Mouse (Mus musculus) midbrain, embryonic 14.5 days (tissue): Measurements from ENCODE around the gene Ccdc190. TPM values are rescaled to one million over a fixed set of nuclear protein-coding genes. Genes with fewer than 3 reads are reported as not detected.

Experiments
- ATAC-seq: fragments of 200-750 bp; cut with Nextera tagmentation; 2 replicates; pipeline ENCODE4 v1.8.0; 2017; ENCODE audit warnings: moderate number of reproducible peaks, moderate library complexity; ENCODE audit not compliant: low FRiP score, low TSS enrichment
- DNase-seq: peaks from one replicate; pipeline ENCODE4 v3.0.0-alpha.2; 2015
- H3K27ac ChIP-seq: fragments of 300-500 bp; sonication (generic); replicated peaks from 2 replicates; pipeline ENCODE4 v1.5.1; 2014; ENCODE audit warnings: mild to moderate bottlenecking, low read depth, low read length, moderate library complexity
- H3K27me3 ChIP-seq: fragments of 300-500 bp; sonication (generic); 2 replicates; pipeline ENCODE4 v1.6.1; 2014; ENCODE audit warnings: low read length, control low read depth, mixed read lengths; ENCODE audit not compliant: control insufficient read depth, insufficient read depth
- H3K36me3 ChIP-seq: fragments of 300-500 bp; sonication (generic); 2 replicates; pipeline ENCODE4 v1.6.1; 2014; ENCODE audit warnings: low read length, control low read depth; ENCODE audit not compliant: control insufficient read depth, insufficient read depth
- H3K4me1 ChIP-seq: fragments of 300-500 bp; sonication (generic); 2 replicates; pipeline ENCODE4 v1.6.1; 2014; ENCODE audit warnings: mild to moderate bottlenecking, antibody characterized with exemption, low read length, control low read depth; ENCODE audit not compliant: control insufficient read depth, insufficient read depth
- H3K4me2 ChIP-seq: fragments of 300-500 bp; sonication (generic); 2 replicates; pipeline ENCODE4 v1.6.1; 2014; ENCODE audit warnings: mild to moderate bottlenecking, low read length, moderate library complexity
- H3K4me3 ChIP-seq: fragments of 300-500 bp; sonication (generic); replicated peaks from 2 replicates; pipeline ENCODE4 v1.5.1; 2014; ENCODE audit warnings: low read depth, low read length
- H3K9ac ChIP-seq: fragments of 300-500 bp; sonication (generic); replicated peaks from 2 replicates; pipeline ENCODE4 v1.6.1; 2014; ENCODE audit warnings: mild to moderate bottlenecking, low read length, moderate library complexity
- H3K9me3 ChIP-seq: fragments of 300-500 bp; sonication (generic); 2 replicates; pipeline ENCODE4 v1.6.1; 2016; ENCODE audit warnings: low read length, control low read depth, mixed read lengths; ENCODE audit not compliant: control insufficient read depth
- WGBS: fragments of 180-500 bp; shearing (Covaris S2); extraction: QIAGEN DNeasy Blood & Tissue Kit; methylation state at CpG from one replicate; pipeline ENCODE4 v1.1.7; 2014; 5-methylcytosine and 5-hydroxymethylcytosine counted together
- polyA plus RNA-seq: library from polyadenylated mRNA; unstranded; fragments of >200 nt; fragmentation: Nextera tagmentation; extraction: Ambion mirVana; gene quantifications from 2 replicates; pipeline ENCODE4 v1.2.1, GENCODE M21; 2014

The Ccdc190 gene
- polyA plus RNA-seq, result 3.4 and 4.7 TPM in 2 replicates

DNA sequence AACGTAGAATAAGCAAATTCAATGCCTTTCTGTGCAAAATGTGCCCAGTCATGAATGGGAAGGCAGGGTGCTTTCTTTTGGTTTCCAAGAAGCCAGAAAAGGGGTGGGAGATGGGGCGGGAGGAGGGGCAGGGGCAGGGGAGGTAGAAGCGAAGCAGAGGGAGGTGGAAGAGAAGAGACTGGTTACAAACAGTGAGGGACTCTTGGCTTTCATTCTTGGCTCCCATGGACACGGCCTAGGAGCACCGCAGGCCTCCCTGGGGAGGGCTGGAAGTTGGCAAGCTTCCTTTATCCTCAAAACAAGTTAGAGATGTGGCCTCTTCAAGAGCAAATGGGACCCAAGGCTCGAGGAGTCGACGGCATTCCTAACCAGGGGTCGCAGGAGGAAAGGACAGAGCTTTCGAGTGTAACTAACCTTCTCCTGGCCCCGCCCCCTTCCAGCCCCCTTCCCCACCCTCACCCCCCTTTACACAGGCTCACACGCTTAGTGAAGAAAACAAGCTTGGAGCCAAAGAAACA, at the start of gene Ccdc190:
Gene Ccdc190, plus strand, starts transcription at position 195 of the 518 bp plus-strand sequence.
- DNase-seq, result peak; percentile 68
- Histone ChIP-seq H3K4me2 (peak within 1 kb of the TSS; percentile 23), H3K4me3 (no peak within 1 kb of the TSS), H3K27me3 (no peaks in the 10 kb centered on the region), H3K36me3 (no peaks in the 10 kb centered on the region), H3K4me1 (peaks cover 3% of the 10 kb centered on the region; the same call in 1 of the 2 replicates), H3K27ac (peak within 1 kb of the TSS; percentile 28; the same call in 1 of the 2 replicates), H3K9me3 (no peaks in the 10 kb centered on the region), H3K9ac (no peak within 1 kb of the TSS)
- 7% methylated on average over 12 of the region's 12 CpGs for WGBS
- peak; percentile 78 for ATAC-seq

DNA sequence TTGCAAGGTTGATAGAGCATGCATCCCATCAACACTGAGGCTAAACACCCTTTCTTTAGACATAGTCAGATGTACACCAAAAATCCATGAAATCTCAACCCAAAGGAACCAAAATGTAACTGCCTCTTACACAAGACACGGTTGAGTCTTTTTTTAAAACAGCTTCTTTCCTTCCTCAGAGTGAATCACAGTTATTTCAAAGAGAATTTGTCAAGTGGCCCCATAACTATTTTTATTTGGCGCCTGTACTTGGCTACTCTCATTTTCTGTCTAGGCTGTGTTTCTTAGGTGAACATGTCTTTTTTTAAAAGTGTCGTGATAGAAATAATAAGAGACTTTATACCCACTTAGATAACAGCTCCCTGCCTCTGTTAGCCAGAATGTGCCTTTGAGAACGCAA, 49.4 kb upstream of the Ccdc190 start:
- DNase-seq, result no peak
- no peak overlapping the region for H3K4me3 ChIP-seq
- 91% methylated on average over 4 of the region's 4 CpGs for WGBS

DNA sequence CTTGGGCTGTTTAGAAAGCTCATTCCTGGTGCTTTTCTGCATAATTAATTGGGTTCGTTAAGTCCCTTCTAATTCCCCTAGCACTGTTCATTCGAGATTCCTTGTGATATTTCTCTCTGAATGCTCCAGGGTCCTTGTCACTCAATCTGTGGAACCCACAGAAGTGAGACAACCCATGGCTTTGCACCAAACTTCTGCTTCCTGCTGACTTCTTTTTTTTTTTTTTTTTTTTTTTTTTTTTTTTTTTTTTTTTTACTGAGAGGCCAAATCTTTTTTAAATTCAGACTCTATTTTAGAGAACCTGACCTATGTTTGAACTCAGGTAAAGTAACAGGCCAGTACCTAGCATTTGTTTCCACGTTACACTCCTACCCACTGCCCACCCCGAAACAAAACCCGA, 48.3 kb upstream of the Ccdc190 start:
- ATAC-seq, result no peak

More for the DNA sequence above, 49.4 kb upstream of the Ccdc190 start:
- Histone ChIP-seq H3K9me3 (no peaks in the 10 kb centered on the region), H3K27me3 (no peaks in the 10 kb centered on the region), H3K4me1 (no peaks in the 10 kb centered on the region), H3K9ac (no peak overlapping the region), H3K36me3 (no peaks in the 10 kb centered on the region), H3K4me2 (no peak overlapping the region), H3K27ac (no peak overlapping the region)
- no peak for ATAC-seq

DNA sequence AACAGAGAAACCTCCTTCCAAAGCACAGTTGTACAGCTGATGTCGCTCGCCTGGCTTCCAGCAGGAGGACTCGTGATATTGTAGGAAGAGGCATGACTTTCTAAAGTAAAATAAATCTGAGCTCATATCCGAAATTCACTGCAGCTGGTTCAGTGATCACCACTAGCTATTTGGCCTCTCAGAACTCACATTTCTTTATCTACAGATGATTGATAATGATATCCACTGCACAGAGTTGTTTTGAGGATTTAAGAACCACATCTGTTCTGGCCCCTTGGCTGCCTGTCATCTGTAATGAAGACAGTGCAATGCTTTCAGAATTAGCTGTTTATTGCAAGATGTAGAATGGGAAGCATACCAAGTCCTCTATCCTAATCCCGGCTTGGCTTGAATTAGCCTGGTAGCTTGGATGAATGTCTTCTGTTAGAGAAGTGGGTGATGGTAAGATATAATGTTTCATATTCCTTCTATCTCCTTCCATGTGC, 45.3 kb upstream of the Ccdc190 start:
- H3K4me2 ChIP-seq, result no peak overlapping the region
- H3K4me1 ChIP-seq, result no peaks in the 10 kb centered on the region
- H3K4me3 ChIP-seq, result no peak overlapping the region
- DNase-seq, result no peak
- ATAC-seq, result no peak
- whole genome bisulfite sequencing, result 88% methylated on average over 5 of the region's 5 CpGs
- no peak overlapping the region for H3K27ac ChIP-seq
- no peaks in the 10 kb centered on the region for H3K27me3 ChIP-seq
- H3K36me3 ChIP-seq, result no peaks in the 10 kb centered on the region
- no peaks in the 10 kb centered on the region for H3K9me3 ChIP-seq
- H3K9ac ChIP-seq, result no peak overlapping the region

More for the DNA sequence above, 48.3 kb upstream of the Ccdc190 start:
- DNase-seq, result no peak
- no peaks in the 10 kb centered on the region for H3K36me3 ChIP-seq
- no peaks in the 10 kb centered on the region for H3K27me3 ChIP-seq
- H3K4me3 ChIP-seq, result no peak overlapping the region
- H3K4me2 ChIP-seq, result no peak overlapping the region
- no peak overlapping the region for H3K27ac ChIP-seq
- no peaks in the 10 kb centered on the region for H3K9me3 ChIP-seq
- no peak overlapping the region for H3K9ac ChIP-seq
- 85% methylated on average over 5 of the region's 5 CpGs for WGBS
- no peaks in the 10 kb centered on the region for H3K4me1 ChIP-seq

DNA sequence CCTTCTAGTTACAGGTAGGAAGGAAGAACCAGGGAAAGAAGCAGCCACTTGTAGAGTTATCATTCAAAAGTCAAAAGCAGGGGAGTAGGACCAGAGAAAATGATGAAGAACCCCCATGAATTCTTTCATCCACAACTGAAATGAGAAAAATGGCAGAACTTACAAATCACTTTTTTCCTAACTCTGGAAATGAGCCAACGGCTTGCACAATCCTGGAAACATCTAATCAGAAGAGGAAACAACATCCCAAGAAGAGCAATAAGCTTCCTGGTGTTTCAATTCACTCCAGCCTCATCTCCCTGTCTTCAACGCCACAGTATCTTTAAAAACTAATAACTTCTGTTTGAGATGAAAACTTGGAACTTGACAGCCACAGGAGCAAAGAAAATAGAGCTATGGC, 39.2 kb upstream of the Ccdc190 start:
- H3K27me3 ChIP-seq, result no peaks in the 10 kb centered on the region
- 77% methylated on average over 2 of the region's 2 CpGs for WGBS
- H3K36me3 ChIP-seq, result no peaks in the 10 kb centered on the region
- H3K4me2 ChIP-seq, result no peak overlapping the region
- no peak overlapping the region for H3K4me3 ChIP-seq
- H3K9ac ChIP-seq, result no peak overlapping the region
- DNase-seq (no peak), ATAC-seq (no peak)
- no peaks in the 10 kb centered on the region for H3K9me3 ChIP-seq
- no peak overlapping the region for H3K27ac ChIP-seq
- H3K4me1 ChIP-seq, result no peaks in the 10 kb centered on the region

DNA sequence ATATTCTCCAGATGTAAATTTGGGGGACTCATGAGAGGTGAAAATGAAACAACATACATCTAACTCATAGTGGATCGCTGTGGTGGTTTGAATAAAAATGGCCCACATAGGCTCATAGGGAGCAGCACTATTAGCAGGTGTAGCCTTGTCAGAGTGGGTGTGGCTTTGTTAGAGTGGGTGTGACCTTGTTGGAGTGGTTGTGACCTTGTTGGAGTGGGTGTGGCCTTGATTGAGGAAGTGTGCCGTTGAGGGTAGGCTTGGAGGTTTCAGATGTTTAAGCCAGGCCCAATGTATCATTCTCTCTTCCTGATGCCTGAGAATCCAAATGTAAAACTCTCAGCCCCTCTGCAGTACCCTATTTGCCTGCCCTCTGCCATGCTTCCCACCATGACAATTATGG, 34.5 kb upstream of the Ccdc190 start:
- Histone ChIP-seq H3K4me3 (no peak overlapping the region), H3K9ac (no peak overlapping the region), H3K4me2 (no peak overlapping the region), H3K9me3 (no peaks in the 10 kb centered on the region), H3K36me3 (no peaks in the 10 kb centered on the region), H3K4me1 (no peaks in the 10 kb centered on the region), H3K27ac (no peak overlapping the region), H3K27me3 (no peaks in the 10 kb centered on the region)
- 91% methylated on average over 2 of the region's 2 CpGs for WGBS
- ATAC-seq (no peak), DNase-seq (no peak)

DNA sequence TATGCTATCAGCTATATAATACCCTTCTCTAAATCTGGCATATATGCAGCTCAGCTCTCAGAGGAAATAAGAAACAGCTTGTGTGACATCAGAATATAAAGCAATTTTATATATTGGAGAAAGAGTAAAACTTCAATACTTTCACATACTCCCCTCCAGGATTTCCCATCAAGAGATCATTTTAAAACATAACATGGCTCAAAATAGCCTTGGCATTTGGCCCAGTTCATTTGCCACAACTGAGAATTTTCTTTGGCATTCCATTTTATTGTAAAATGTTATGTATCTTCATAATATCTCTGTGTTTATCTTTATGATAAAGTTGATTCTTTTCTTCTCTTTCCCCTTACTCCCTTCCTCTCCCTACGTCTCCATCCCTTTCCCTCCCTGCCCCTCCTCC, 32.8 kb upstream of the Ccdc190 start:
- 79% methylated on average over 1 of the region's 1 CpGs for WGBS
- Histone ChIP-seq H3K9me3 (no peaks in the 10 kb centered on the region), H3K36me3 (no peaks in the 10 kb centered on the region), H3K4me1 (no peaks in the 10 kb centered on the region), H3K4me2 (no peak overlapping the region), H3K27ac (no peak overlapping the region), H3K27me3 (no peaks in the 10 kb centered on the region), H3K9ac (no peak overlapping the region), H3K4me3 (no peak overlapping the region)
- no peak for DNase-seq
- ATAC-seq, result no peak

DNA sequence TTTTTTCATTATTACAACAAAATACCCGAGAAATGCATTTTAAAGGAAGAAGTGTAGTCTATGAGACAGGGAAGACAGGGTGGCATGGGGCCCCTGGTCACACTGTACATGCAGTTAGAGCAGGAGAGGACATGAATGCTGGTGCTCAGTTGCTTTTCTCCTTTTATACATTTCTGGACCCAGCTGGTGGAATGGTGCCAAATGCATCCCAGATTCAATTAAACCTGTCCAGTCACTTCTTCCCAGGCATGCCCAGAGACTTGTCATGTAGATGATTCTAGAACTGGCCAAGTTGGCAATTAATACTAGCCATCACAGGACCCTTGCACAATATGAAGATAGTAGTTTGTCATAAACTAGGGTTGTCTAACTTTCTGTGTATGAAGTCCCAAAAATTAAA, 30.5 kb upstream of the Ccdc190 start:
- Histone ChIP-seq H3K4me3 (no peak overlapping the region), H3K36me3 (no peaks in the 10 kb centered on the region), H3K27me3 (no peaks in the 10 kb centered on the region), H3K9me3 (no peaks in the 10 kb centered on the region), H3K9ac (no peak overlapping the region), H3K4me2 (no peak overlapping the region), H3K4me1 (no peaks in the 10 kb centered on the region), H3K27ac (no peak overlapping the region)
- 51% methylated on average over 1 of the region's 1 CpGs for WGBS
- DNase-seq (no peak), ATAC-seq (no peak)

DNA sequence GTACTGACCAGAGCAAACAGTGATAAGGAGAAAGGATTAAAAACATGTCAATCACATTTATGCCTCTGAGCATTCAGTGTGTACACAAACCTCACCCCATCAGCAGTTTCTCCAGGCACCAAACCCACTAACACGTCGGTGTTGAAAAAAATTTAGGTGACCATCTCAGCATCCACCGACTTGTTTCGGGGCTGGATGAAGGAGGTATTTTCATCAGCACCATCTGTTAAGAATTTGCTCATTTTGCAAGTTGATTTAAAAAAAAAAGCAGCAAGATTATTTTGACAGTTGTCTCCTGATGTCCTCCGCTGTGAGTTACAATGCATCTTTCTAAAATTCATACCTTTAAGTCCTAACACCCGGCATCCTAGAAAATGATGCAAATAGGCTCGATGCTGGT, 29.8 kb upstream of the Ccdc190 start:
- Histone ChIP-seq H3K27me3 (no peaks in the 10 kb centered on the region), H3K27ac (no peak overlapping the region), H3K9ac (no peak overlapping the region), H3K4me2 (no peak overlapping the region), H3K36me3 (no peaks in the 10 kb centered on the region), H3K4me1 (no peaks in the 10 kb centered on the region), H3K4me3 (no peak overlapping the region), H3K9me3 (no peaks in the 10 kb centered on the region)
- ATAC-seq (no peak), DNase-seq (no peak)
- 84% methylated on average over 7 of the region's 7 CpGs for WGBS
